17 mouse cellular contexts compared by ENCODE assay signal in the genomic region with DNA sequence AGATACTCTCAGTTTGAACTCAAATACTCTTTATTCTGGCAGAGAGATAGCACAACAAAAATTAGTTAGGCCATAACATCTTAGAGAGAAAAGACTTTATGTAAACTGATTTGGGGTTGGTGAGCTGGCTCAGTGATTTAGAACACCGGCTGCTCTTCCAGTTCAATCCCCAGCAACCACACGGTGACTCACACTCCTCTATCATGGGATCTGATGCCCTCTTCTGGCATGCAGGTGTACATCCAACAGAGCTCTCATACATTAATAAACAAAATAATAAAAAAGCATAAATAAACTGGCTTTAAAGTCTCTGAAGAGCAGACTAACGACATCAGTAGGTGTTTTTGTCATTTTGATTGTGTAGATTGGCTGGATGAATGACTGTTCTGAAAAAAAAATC. TPM values are rescaled to one million over a fixed set of nuclear protein-coding genes. Genes with fewer than 3 reads are reported as not detected.
A peak's percentile ranks its signal among the peaks of the same experiment; 100 is the strongest.
DNase-seq lines count a peak whose midpoint lies in the region; ATAC-seq and TF ChIP-seq lines count a peak whose summit lies in the region.
"Had no signal": no experiment of that assay in that cellular context is flagged by ENCODE, and none has a peak within 500 bp of the region (broad histone marks: within the 10 kb centered on the region; RNA-seq: fewer than 3 reads in every experiment).

No protein-coding gene starts in this region.

- 58% methylated on average over 3 of the region's 3 CpGs for WGBS in kidney, postnatal 0 days
- 58% methylated on average over 3 of the region's 3 CpGs for WGBS in kidney, embryonic 16.5 days
- WGBS in midbrain, postnatal 0 days, result 63% methylated on average over 3 of the region's 3 CpGs
- WGBS in midbrain, embryonic 13.5 days, result 65% methylated on average over 3 of the region's 3 CpGs

- no peak for DNase-seq in kidney, postnatal 0 days (ENCODE audit: low spot score)
- DNase-seq in midbrain, postnatal 0 days (ENCODE audit: low spot score), result no peak
- peak; percentile 44 for DNase-seq in adipocyte (ENCODE audit: low spot score)
- DNase-seq in cerebellum, adult 11 months, result no peak
- DNase-seq in embryo, embryonic 11 days, result no peak
- DNase-seq: cerebellum, adult 9-10 months; forebrain, postnatal 0 days; heart, adult 2 months; kidney, postnatal 25 days; liver, embryonic 13.5 days; lung, postnatal 10 days; right cerebral cortex, adult 18-20 months had no signal

- no peak overlapping the region for H3K4me3 ChIP-seq in kidney, postnatal 0 days (replicated peaks; ENCODE audit: low read depth, low read length)
- H3K4me3 ChIP-seq in kidney, embryonic 16.5 days (ENCODE audit: low read length), result no peak overlapping the region
- H3K4me3 ChIP-seq in midbrain, postnatal 0 days (ENCODE audit: low read depth, low read length), result no peak overlapping the region
- no peak overlapping the region for H3K4me3 ChIP-seq in midbrain, embryonic 13.5 days (replicated peaks)
- H3K4me3 ChIP-seq: embryonic facial prominence, embryonic 13.5 days; heart, adult 2 months; liver, embryonic 13.5 days; megakaryocyte, embryonic 14.5 days had no signal

- no peak for ATAC-seq in kidney, postnatal 0 days (replicated peaks; ENCODE audit: low FRiP score, low read depth)
- ATAC-seq in kidney, embryonic 16.5 days (ENCODE audit: low FRiP score, low TSS enrichment), result no peak
- ATAC-seq in midbrain, postnatal 0 days (ENCODE audit: low FRiP score), result no peak
- no peak for ATAC-seq in midbrain, embryonic 13.5 days
- ATAC-seq: forebrain, postnatal 0 days; midbrain, embryonic 16.5 days had no signal

- H3K27ac ChIP-seq in kidney, postnatal 0 days, result no peak overlapping the region
- no peak overlapping the region for H3K27ac ChIP-seq in kidney, embryonic 16.5 days (ENCODE audit: low read length)
- no peak overlapping the region for H3K27ac ChIP-seq in midbrain, postnatal 0 days (ENCODE audit: low read depth, low read length)
- no peak overlapping the region for H3K27ac ChIP-seq in midbrain, embryonic 13.5 days
- H3K27ac ChIP-seq: embryonic facial prominence, embryonic 13.5 days; heart, adult 2 months; liver, embryonic 13.5 days had no signal

- 0 out of 2 replicates have a peak, but pooled peaks cover 10% of the 10 kb centered on the region for H3K36me3 ChIP-seq in kidney, postnatal 0 days (ENCODE audit: insufficient read depth, low read length)
- peaks cover 13% of the 10 kb centered on the region; the same call in 1 of the 2 replicates for H3K36me3 ChIP-seq in kidney, embryonic 16.5 days (ENCODE audit: insufficient read depth, low read length)
- no peaks in the 10 kb centered on the region for H3K36me3 ChIP-seq in midbrain, postnatal 0 days (ENCODE audit: insufficient read depth, low read length)
- peaks cover 17% of the 10 kb centered on the region for H3K36me3 ChIP-seq in midbrain, embryonic 13.5 days
- H3K36me3 ChIP-seq: liver, embryonic 13.5 days had no signal

- no peaks in the 10 kb centered on the region for H3K27me3 ChIP-seq in kidney, postnatal 0 days (ENCODE audit: insufficient read depth, low read length)
- no peaks in the 10 kb centered on the region for H3K27me3 ChIP-seq in kidney, embryonic 16.5 days (ENCODE audit: insufficient read depth, low read length)
- no peaks in the 10 kb centered on the region for H3K27me3 ChIP-seq in midbrain, postnatal 0 days (ENCODE audit: insufficient read depth, low read length)
- no peaks in the 10 kb centered on the region for H3K27me3 ChIP-seq in midbrain, embryonic 13.5 days
- H3K27me3 ChIP-seq: embryonic facial prominence, embryonic 13.5 days; liver, embryonic 13.5 days; megakaryocyte, embryonic 14.5 days had no signal

- H3K9me3 ChIP-seq in kidney, postnatal 0 days (replicated peaks; ENCODE audit: low read length), result no peaks in the 10 kb centered on the region
- no peaks in the 10 kb centered on the region for H3K9me3 ChIP-seq in kidney, embryonic 16.5 days (ENCODE audit: low read length)
- H3K9me3 ChIP-seq in midbrain, postnatal 0 days (ENCODE audit: low read length), result no peaks in the 10 kb centered on the region
- H3K9me3 ChIP-seq in midbrain, embryonic 13.5 days, result no peaks in the 10 kb centered on the region
- H3K9me3 ChIP-seq: embryonic facial prominence, embryonic 13.5 days; liver, embryonic 13.5 days; megakaryocyte, embryonic 14.5 days had no signal

- no peaks in the 10 kb centered on the region for H3K4me1 ChIP-seq in kidney, postnatal 0 days (replicated peaks; ENCODE audit: insufficient read depth, low read length)
- H3K4me1 ChIP-seq in kidney, embryonic 16.5 days (ENCODE audit: insufficient read depth, low read length), result no peaks in the 10 kb centered on the region
- no peaks in the 10 kb centered on the region for H3K4me1 ChIP-seq in midbrain, postnatal 0 days (ENCODE audit: insufficient read depth, low read length)
- no peaks in the 10 kb centered on the region for H3K4me1 ChIP-seq in midbrain, embryonic 13.5 days (replicated peaks)
- H3K4me1 ChIP-seq: embryonic facial prominence, embryonic 13.5 days; liver, embryonic 13.5 days had no signal

- no peak overlapping the region for H3K4me2 ChIP-seq in kidney, postnatal 0 days (ENCODE audit: low read length)
- no peak overlapping the region for H3K4me2 ChIP-seq in kidney, embryonic 16.5 days (replicated peaks; ENCODE audit: low read depth, low read length)
- H3K4me2 ChIP-seq in midbrain, postnatal 0 days (ENCODE audit: low read depth, low read length, poor library complexity, severe bottlenecking), result no peak overlapping the region
- no peak overlapping the region for H3K4me2 ChIP-seq in midbrain, embryonic 13.5 days (replicated peaks)
- H3K4me2 ChIP-seq: embryonic facial prominence, embryonic 13.5 days; liver, embryonic 13.5 days had no signal

- TF ChIP-seq CTCF in kidney, postnatal 0 days (IDR thresholded peaks at IDR 0.05; ENCODE audit: low read depth), result peak; percentile 46
- peak; percentile 35 for TF ChIP-seq CTCF in midbrain, postnatal 0 days (IDR thresholded peaks at IDR 0.05)

- H3K9ac ChIP-seq in kidney, postnatal 0 days (ENCODE audit: low read depth, low read length), result no peak overlapping the region
- no peak overlapping the region for H3K9ac ChIP-seq in kidney, embryonic 16.5 days (replicated peaks; ENCODE audit: low read length)
- H3K9ac ChIP-seq in midbrain, postnatal 0 days (replicated peaks; ENCODE audit: low read length, poor library complexity, severe bottlenecking), result no peak overlapping the region
- H3K9ac ChIP-seq in midbrain, embryonic 13.5 days (replicated peaks), result no peak overlapping the region
- H3K9ac ChIP-seq: embryonic facial prominence, embryonic 13.5 days; forebrain, postnatal 0 days; liver, embryonic 13.5 days had no signal

RNA-seq across cellular contexts. Expression of gene Vcan, which starts 21.8 kb away (rescaled TPM):
- 36.8 and 37.1 TPM in 2 replicates for polyA plus RNA-seq in kidney, postnatal 0 days (2015; fragmentation: Nextera tagmentation; extraction: Ambion mirVana)
- polyA plus RNA-seq in kidney, embryonic 16.5 days (2015; fragmentation: Nextera tagmentation; extraction: Ambion mirVana), result 61.9 and 75.2 TPM in 2 replicates
- total RNA-seq in midbrain, postnatal 0 days (2014; rRNA removed), result 42.5 and 44.6 TPM in 2 replicates
- polyA plus RNA-seq in midbrain, postnatal 0 days (2015; fragmentation: Nextera tagmentation; extraction: Ambion mirVana), result 11.0 and 13.4 TPM in 2 replicates
- polyA plus RNA-seq in midbrain, embryonic 13.5 days (2015; fragmentation: Nextera tagmentation; extraction: Ambion mirVana), result 42.9 and 51.6 TPM in 2 replicates
